Mouse (Mus musculus): ENCODE results near the gene Tmem211.

- TF ChIP-seq EP300 (IDR thresholded peaks at IDR 0.05; ENCODE audit: low read depth) (no peak), CTCF (IDR thresholded peaks at IDR 0.05; ENCODE audit: low read depth) (no peak)
Observed at GRCm38 (mm10) chr5:113214041-113214440, 12.7 kb upstream of the Tmem211 start.
